Mouse (Mus musculus) cerebellum, adult 18-20 months (tissue): ENCODE data around the gene Eml3.

Source experiments
- DNase-seq, 2 experiments: peaks; one replicate each; pipeline ENCODE4 v3.0.0; 2021

Eml3 gene

GRCm38 (mm10) chr19:8989066-8989566 lies 59.8 kb downstream of the Eml3 start, which contains the start of gene Ahnak:
Ahnak (plus strand) TSS chr19:8989284.
- peak in 1 of 2 experiments; percentile 28 for DNase-seq

GRCm38 (mm10) chr19:8989567-8990431 lies 60.4 kb downstream of the Eml3 start:
- DNase-seq: no peak

GRCm38 (mm10) chr19:8990432-8991102 lies 61.2 kb downstream of the Eml3 start:
- DNase-seq: no peak
